Mouse (Mus musculus): ENCODE results near the gene Crhr1.
"Not testable (repeated sequence)": the region's sequence is repeated elsewhere in the genome, so short reads cannot be mapped to it uniquely, and the experiment has no call there.

Gene Crhr1

DNA sequence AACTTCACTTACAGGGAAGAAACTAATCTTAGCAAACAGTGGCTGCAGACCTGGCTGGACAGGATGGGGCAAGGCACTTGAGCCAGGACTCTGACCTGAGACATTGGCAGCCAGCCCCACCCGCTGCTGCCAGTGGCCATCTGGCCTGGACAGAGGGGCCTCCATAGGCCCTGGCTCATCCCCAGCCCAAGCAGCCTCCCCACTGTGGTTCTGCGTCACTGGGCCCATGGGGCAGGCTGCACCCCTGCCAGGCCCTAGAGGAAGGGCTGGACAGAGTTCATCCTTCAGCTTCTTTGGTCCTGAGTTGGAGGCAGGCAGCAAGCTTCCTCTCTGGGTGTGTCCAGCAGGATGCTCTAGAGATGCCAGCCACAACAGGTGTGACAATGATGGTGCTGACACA, 57.4 kb downstream of the Crhr1 start:
- DNase-seq (ENCODE audit: extremely low spot score, low read depth, low spot score): no peak

DNA sequence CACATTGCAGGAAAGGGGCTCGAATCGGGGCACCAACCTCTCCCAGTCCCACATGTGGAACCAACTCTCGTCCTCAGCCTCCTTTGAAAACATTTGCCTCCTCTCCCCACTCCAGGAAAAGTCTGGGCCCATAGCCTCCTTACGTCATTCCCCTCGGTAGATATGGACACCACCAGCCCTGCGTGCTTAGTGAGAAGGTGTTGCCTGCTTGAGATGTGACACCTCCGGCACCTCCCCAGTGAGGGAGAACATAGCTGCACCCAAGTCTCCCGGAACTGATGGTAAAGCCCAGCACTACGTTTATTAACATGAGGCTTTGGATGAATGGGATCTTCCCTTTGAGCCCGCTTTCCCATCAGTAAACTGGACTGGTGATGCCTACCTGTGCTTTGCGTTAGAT, 62.7 kb downstream of the Crhr1 start:
- no peak for DNase-seq (ENCODE audit: extremely low spot score, low read depth, low spot score)

DNA sequence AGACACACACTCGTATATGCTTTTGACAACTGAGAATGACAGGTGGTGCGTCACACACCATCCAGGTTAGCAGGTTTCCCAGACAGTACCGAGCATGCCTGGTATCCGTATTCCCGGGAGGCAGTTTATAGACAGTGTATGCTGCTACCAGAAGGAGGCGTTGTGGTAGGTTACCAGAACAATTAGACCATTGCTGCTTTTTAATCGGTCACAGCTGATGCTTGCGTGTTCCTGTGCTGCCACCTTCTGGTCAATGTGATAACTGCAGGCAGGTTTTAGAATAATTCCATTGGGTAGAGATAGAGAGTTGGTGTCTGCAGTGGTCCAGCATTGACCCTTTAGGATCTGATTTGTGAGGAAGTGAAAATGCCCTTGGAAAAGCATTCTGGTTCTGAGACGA, 63.1 kb downstream of the Crhr1 start:
- peak; percentile 95 for DNase-seq (ENCODE audit: extremely low spot score, low read depth, low spot score)

DNA sequence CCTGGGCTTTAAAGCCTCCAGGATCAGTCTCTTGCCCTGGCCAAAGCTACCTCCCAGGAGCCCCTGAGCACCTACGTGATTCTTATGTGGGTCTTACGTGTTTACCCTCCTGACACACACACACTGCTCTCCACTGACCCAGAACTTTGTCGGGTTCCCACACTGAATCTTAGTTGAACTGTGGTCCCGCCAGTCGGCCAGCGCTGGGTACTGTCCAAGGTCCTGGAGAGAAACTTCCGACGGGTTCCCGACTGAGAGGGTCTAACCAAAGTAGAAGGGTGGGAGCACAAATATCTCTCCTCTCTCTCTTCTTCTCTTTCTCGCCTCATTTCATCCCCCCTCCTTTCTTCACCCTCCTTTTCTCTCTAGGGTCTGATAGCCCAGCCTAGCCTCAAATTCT, 65.2 kb downstream of the Crhr1 start:
- peak; percentile 3 for DNase-seq (ENCODE audit: extremely low spot score, low read depth, low spot score)

DNA sequence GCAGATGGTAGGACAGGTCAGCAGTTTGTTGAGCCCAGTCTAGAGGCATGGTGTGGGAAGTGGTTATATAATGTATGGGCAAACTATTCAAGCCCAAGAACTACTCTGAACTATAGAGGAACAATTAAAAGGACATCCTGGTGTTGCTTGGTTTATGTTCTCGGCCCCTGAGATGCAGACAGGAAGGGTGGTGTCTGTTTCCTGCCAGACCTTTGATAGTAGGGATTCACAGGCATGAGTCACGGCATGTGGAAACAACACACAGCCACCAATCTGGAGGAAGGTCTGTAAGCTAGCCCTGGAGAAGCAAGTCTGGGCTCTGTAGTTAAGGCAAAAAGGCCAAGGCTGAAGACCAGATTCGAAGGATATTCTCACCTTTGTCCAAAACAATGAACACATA, 70.6 kb downstream of the Crhr1 start:
- DNase-seq (ENCODE audit: extremely low spot score, low read depth, low spot score): no peak

DNA sequence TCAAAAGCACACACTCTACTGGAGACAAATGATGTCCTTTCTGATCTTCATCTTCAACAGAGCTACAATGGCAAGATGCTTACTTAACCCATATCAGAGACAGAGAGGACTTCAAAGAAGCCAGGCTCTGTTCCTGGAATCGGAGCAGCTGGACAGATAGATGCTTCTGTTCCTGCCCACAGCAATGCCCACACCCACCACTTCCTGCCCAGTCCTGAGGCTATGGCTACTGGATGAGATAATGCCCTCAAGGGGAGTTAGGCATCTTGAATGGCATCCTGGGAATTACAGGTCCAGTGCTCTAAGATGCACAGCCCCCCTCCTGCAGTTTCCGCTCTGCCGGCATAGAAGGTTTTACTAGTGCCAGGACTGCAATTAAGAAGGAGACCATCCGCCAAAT, 73.9 kb downstream of the Crhr1 start:
- no peak for DNase-seq (ENCODE audit: extremely low spot score, low read depth, low spot score)

DNA sequence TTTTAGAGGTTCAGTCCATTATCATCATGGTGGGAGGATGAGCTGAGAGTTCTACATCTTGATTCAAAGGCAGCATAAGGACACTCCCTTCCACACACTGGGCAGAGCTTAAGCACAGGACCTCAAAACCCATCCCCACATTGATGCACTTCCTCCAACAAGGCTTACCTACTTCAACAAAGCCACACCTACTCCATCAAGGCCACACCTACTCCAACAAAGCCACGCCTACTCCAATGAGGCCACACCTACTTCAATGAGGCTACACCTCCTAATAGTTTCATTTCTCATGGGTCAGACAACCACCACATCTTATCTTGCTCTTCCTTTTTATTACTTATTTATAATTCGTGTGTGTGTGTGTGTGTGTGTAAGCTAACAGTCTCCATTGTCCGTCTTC, 76.4 kb downstream of the Crhr1 start:
- no peak for DNase-seq (ENCODE audit: extremely low spot score, low read depth, low spot score)

DNA sequence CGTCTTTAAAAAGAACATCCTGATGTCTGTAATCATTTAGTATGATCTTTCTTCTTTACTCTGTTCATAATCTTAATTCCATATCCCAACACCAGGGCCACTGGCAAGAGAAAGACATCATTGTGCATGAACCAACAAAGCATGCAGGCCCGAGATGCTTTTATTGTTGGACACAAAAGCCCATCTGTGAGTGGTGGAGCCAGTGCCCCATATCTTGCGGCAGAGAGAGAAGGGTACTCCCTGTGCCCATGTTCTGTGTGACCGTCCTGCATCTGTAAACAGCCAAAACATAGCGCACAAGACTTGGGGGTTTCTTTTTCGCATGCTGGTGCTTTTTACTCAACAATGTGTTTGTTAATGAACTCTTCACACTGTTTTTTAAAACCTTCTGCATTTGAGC, 78.6 kb downstream of the Crhr1 start:
- no peak for DNase-seq (ENCODE audit: extremely low spot score, low read depth, low spot score)

DNA sequence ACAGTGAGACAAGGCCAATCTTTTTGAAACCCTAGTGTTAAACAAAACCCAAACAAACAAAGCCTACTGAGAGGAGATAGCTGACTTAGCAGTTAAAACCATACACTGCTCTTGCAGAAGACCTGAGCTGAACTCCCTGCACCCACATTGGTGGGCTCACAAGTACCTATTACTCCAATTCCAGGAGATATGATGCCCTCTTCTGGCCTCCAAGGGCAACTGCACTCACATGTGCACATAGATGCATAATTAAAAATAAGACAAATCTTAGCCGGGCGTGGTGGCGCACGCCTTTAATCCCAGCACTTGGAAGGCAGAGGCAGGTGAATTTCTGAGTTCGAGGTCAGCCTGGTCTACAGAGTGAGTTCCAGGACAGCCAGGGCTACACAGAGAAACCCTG, 81.5 kb downstream of the Crhr1 start:
- not testable (repeated sequence) for DNase-seq (ENCODE audit: extremely low spot score, low read depth, low spot score)

DNA sequence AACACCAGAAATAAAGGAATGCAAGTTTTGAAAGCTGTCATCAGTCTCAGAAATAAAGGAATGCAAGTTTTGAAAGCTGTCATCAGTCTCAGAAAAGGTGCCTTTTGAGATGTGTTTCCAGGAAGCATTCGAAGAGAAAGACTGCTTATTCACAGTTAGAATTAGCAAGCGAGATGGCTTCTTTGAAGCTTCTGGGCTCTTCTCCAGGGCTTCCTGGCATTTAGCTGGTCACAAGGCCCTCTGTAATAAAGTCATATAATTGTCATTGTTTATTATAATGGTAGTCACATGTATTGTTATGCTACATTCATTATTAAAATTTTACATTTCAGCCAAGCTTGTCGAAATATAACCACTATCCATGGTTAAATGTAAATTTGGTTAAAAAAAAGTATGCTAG, 85.4 kb downstream of the Crhr1 start:
- no peak for DNase-seq (ENCODE audit: extremely low spot score, low read depth, low spot score)

DNA sequence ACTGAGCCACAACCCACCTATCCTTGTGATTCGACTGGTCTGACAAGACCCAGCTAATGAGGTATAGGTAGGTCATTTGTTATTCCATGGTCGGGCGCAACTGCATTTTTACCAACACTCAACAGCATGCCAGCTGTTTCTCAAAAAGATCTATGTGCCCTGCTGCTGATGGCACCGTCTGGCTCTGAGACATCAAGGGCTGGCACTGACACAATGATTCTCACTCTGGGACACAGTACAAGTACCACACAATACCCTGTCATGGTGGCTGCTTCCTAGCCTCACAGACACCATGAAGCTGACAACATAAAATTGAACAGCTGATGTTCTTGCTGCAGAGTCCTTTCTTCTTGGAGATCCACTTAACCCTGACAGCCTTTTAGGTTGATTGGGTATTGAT, 87.6 kb downstream of the Crhr1 start:
- no peak for DNase-seq (ENCODE audit: extremely low spot score, low read depth, low spot score)

DNA sequence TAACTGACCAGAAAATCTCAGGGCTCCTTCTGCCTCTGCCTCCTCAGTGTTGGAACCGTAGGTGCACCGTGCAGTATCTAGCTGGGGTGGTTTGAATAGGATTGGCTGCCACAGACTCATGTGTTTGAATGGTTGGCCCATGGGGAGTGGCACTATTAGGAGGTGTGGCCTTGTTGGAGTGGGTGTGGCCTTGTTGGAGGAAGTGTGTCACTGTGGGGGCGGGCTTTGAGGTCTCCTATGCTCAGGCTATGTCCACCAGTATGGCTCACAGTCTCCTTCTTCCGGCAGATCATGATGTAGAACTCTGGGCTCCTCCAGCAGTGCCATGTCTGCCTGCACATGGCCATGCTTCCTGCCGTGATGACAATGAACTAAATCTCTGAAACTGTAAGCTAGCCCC, 89.1 kb downstream of the Crhr1 start:
- DNase-seq (ENCODE audit: extremely low spot score, low read depth, low spot score): no peak

DNA sequence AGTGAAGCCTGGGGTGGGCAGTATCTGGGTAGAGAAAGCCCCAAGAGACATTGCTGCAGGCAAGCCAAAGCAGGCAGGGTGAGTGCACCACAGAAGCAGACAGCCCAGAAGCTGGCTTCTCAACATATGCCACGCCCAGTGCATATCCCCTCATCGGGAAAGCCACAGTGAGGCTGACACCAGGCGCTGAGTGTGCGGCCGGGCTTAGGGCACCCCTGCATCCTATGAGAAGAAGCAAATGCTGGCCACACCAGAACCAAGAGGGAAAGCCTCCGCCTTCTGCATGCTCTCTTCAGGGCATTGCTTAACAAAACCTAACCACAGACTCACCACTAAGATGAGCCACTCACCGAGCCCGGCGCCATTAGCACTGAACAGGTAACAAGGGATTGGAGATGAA, 90.6 kb downstream of the Crhr1 start:
- DNase-seq (ENCODE audit: extremely low spot score, low read depth, low spot score): no peak
